Comparison of ENCODE assay signal across 30 mouse cellular contexts in genomic region chr13:104883566-104884249, GRCm38 (mm10). TPM values are rescaled to one million over a fixed set of nuclear protein-coding genes. Genes with fewer than 3 reads are reported as not detected.
A peak's percentile ranks its signal among the peaks of the same experiment; 100 is the strongest.
DNase-seq lines count a peak whose midpoint lies in the region; ATAC-seq and TF ChIP-seq lines count a peak whose summit lies in the region.
"Had no signal": no experiment of that assay in that cellular context is flagged by ENCODE, and none has a peak within 500 bp of the region (broad histone marks: within the 10 kb centered on the region; RNA-seq: fewer than 3 reads in every experiment).

No protein-coding gene starts in this region.

- ATAC-seq in forebrain, embryonic 13.5 days: peak; percentile 75; the same call in 1 of the 2 replicates
- ATAC-seq in forebrain, postnatal 0 days: no peak
- no peak for ATAC-seq in kidney, embryonic 15.5 days (replicated peaks; ENCODE audit: low FRiP score)
- ATAC-seq in midbrain, embryonic 11.5 days (ENCODE audit: low FRiP score): no peak
- ATAC-seq: CD4-positive, CD25-positive, alpha-beta regulatory T cell, adult 4 months; hindbrain, embryonic 16.5 days; intestine, embryonic 16.5 days had no signal

- no peak for TF ChIP-seq POLR2A in brain, embryonic 14.5 days (IDR thresholded peaks at IDR 0.05; ENCODE audit: borderline replicate concordance, extremely low read depth, insufficient read depth, insufficient read length, poor library complexity, severe bottlenecking)

- no peak overlapping the region for H3K4me2 ChIP-seq in forebrain, embryonic 13.5 days
- no peak overlapping the region for H3K4me2 ChIP-seq in forebrain, postnatal 0 days (ENCODE audit: low read depth)
- 0 out of 2 replicates have a peak overlapping the region, but pooled peaks have one; percentile 12 for H3K4me2 ChIP-seq in kidney, embryonic 15.5 days
- H3K4me2 ChIP-seq in midbrain, embryonic 11.5 days: no peak overlapping the region
- H3K4me2 ChIP-seq: embryonic facial prominence, embryonic 15.5 days had no signal

- no peaks in the 10 kb centered on the region for H3K27me3 ChIP-seq in forebrain, embryonic 13.5 days
- H3K27me3 ChIP-seq in forebrain, postnatal 0 days (ENCODE audit: insufficient read depth, low read length): no peaks in the 10 kb centered on the region
- H3K27me3 ChIP-seq in kidney, embryonic 15.5 days: no peaks in the 10 kb centered on the region
- no peaks in the 10 kb centered on the region for H3K27me3 ChIP-seq in midbrain, embryonic 11.5 days (ENCODE audit: control insufficient read depth, insufficient read depth, low read length)
- no peaks in the 10 kb centered on the region for H3K27me3 ChIP-seq in midbrain, embryonic 10.5 days (ENCODE audit: low read depth, poor library complexity, severe bottlenecking)
- H3K27me3 ChIP-seq: embryonic facial prominence, embryonic 15.5 days had no signal

- H3K9me3 ChIP-seq in forebrain, embryonic 13.5 days (replicated peaks): no peaks in the 10 kb centered on the region
- H3K9me3 ChIP-seq in forebrain, postnatal 0 days (ENCODE audit: low read length): no peaks in the 10 kb centered on the region
- no peaks in the 10 kb centered on the region for H3K9me3 ChIP-seq in kidney, embryonic 15.5 days (replicated peaks)
- H3K9me3 ChIP-seq in midbrain, embryonic 11.5 days (ENCODE audit: control insufficient read depth, low read length): no peaks in the 10 kb centered on the region
- no peaks in the 10 kb centered on the region for H3K9me3 ChIP-seq in midbrain, embryonic 10.5 days (replicated peaks)
- H3K9me3 ChIP-seq: embryonic facial prominence, embryonic 15.5 days; megakaryocyte, embryonic 14.5 days had no signal

- no peak overlapping the region for H3K9ac ChIP-seq in forebrain, embryonic 13.5 days
- H3K9ac ChIP-seq in forebrain, postnatal 0 days: no peak overlapping the region
- no peak overlapping the region for H3K9ac ChIP-seq in kidney, embryonic 15.5 days
- H3K9ac ChIP-seq in midbrain, embryonic 11.5 days (ENCODE audit: low read length): no peak overlapping the region
- H3K9ac ChIP-seq: embryonic facial prominence, embryonic 15.5 days had no signal

- DNase-seq in forebrain, postnatal 0 days: no peak
- DNase-seq in kidney, postnatal 25 days: no peak
- peak; percentile 83 for DNase-seq in midbrain, embryonic 11.5 days (ENCODE audit: low spot score, missing footprints)
- DNase-seq in midbrain, embryonic 10.5 days (ENCODE audit: low spot score): no peak
- DNase-seq in brain, embryonic 14.5 days (ENCODE audit: low read depth): peak; percentile 68
- DNase-seq: adrenal gland, postnatal 36 days; cerebellum, adult 11 months; cerebellum, adult 9-11 months; gastrocnemius, postnatal 14 days; heart, adult 2 months; kidney, adult 9 months; layer of hippocampus, adult 9-11 months; lung, adult 2 months; lung, postnatal 36 days; retina, postnatal 1 day; right cerebral cortex, postnatal 25 days; spleen, adult 18-20 months had no signal

- H3K4me1 ChIP-seq in forebrain, embryonic 13.5 days: no peaks in the 10 kb centered on the region; the same call in 1 of the 2 replicates
- no peaks in the 10 kb centered on the region for H3K4me1 ChIP-seq in forebrain, postnatal 0 days (ENCODE audit: insufficient read depth)
- H3K4me1 ChIP-seq in kidney, embryonic 15.5 days: no peaks in the 10 kb centered on the region
- no peaks in the 10 kb centered on the region for H3K4me1 ChIP-seq in midbrain, embryonic 11.5 days (ENCODE audit: control insufficient read depth, insufficient read depth, low read length)
- 0 out of 2 replicates have a peak, but pooled peaks cover 4% of the 10 kb centered on the region for H3K4me1 ChIP-seq in midbrain, embryonic 10.5 days
- H3K4me1 ChIP-seq: embryonic facial prominence, embryonic 15.5 days; megakaryocyte, embryonic 14.5 days had no signal

- TF ChIP-seq CTCF in forebrain, postnatal 0 days (IDR thresholded peaks at IDR 0.05; ENCODE audit: low read depth): no peak
- no peak for TF ChIP-seq CTCF in brain, embryonic 14.5 days (IDR thresholded peaks at IDR 0.05; ENCODE audit: borderline replicate concordance, extremely low read depth, insufficient read depth, insufficient read length)

- H3K36me3 ChIP-seq in forebrain, embryonic 13.5 days (ENCODE audit: poor library complexity, severe bottlenecking): no peaks in the 10 kb centered on the region
- no peaks in the 10 kb centered on the region for H3K36me3 ChIP-seq in forebrain, postnatal 0 days (ENCODE audit: insufficient read depth)
- H3K36me3 ChIP-seq in kidney, embryonic 15.5 days: no peaks in the 10 kb centered on the region
- H3K36me3 ChIP-seq in midbrain, embryonic 11.5 days (ENCODE audit: control insufficient read depth, insufficient read depth, low read length): no peaks in the 10 kb centered on the region
- no peaks in the 10 kb centered on the region for H3K36me3 ChIP-seq in midbrain, embryonic 10.5 days
- H3K36me3 ChIP-seq: embryonic facial prominence, embryonic 15.5 days had no signal

- no peak overlapping the region for H3K27ac ChIP-seq in forebrain, embryonic 13.5 days
- no peak overlapping the region for H3K27ac ChIP-seq in forebrain, postnatal 0 days (ENCODE audit: low read depth, low read length)
- H3K27ac ChIP-seq in kidney, embryonic 15.5 days: no peak overlapping the region
- H3K27ac ChIP-seq in midbrain, embryonic 11.5 days (ENCODE audit: low read depth, low read length): no peak overlapping the region
- H3K27ac ChIP-seq in midbrain, embryonic 10.5 days (replicated peaks): no peak overlapping the region
- H3K27ac ChIP-seq: embryonic facial prominence, embryonic 15.5 days; heart, adult 2 months; left cerebral cortex, adult 2 months had no signal

- no peak overlapping the region for H3K4me3 ChIP-seq in forebrain, embryonic 13.5 days
- H3K4me3 ChIP-seq in forebrain, postnatal 0 days (ENCODE audit: low read depth, low read length): no peak overlapping the region
- no peak overlapping the region for H3K4me3 ChIP-seq in kidney, embryonic 15.5 days (replicated peaks)
- no peak overlapping the region for H3K4me3 ChIP-seq in midbrain, embryonic 11.5 days (ENCODE audit: low read depth, low read length)
- no peak overlapping the region for H3K4me3 ChIP-seq in midbrain, embryonic 10.5 days
- H3K4me3 ChIP-seq: embryonic facial prominence, embryonic 15.5 days; heart, adult 2 months; left cerebral cortex, adult 2 months; megakaryocyte, embryonic 14.5 days had no signal

- WGBS in forebrain, embryonic 13.5 days: 23% methylated on average over 7 of the region's 16 CpGs
- 24% methylated on average over 16 of the region's 16 CpGs for WGBS in forebrain, postnatal 0 days
- WGBS in kidney, embryonic 15.5 days: 26% methylated on average over 16 of the region's 16 CpGs
- 34% methylated on average over 16 of the region's 16 CpGs for WGBS in midbrain, embryonic 11.5 days
- 45% methylated on average over 8 of the region's 16 CpGs for WGBS in midbrain, embryonic 10.5 days

RNA-seq across cellular contexts. Expression of gene Shisal2b, which starts 20.0 kb away (rescaled TPM):
- polyA plus RNA-seq in forebrain, embryonic 13.5 days (2015; fragmentation: Nextera tagmentation; extraction: Ambion mirVana): 0.30 and 0.38 TPM in 2 replicates
- 1.8 and 3.0 TPM in 2 replicates for total RNA-seq in forebrain, postnatal 0 days (2014; rRNA removed)
- 1.7 and 2.4 TPM in 2 replicates for polyA plus RNA-seq in forebrain, postnatal 0 days (2015; fragmentation: Nextera tagmentation; extraction: Ambion mirVana)
- 0.71 and 1.2 TPM in 2 replicates for polyA plus RNA-seq in kidney, embryonic 15.5 days (2015; fragmentation: Nextera tagmentation; extraction: Ambion mirVana)
- polyA plus RNA-seq in midbrain, embryonic 11.5 days (2014; fragmentation: Nextera tagmentation; extraction: Ambion mirVana): 0.37 and 0.70 TPM in 2 replicates
- polyA plus RNA-seq in midbrain, embryonic 10.5 days (2016; fragmentation: Nextera tagmentation; extraction: Ambion mirVana): 0.37 and 0.73 TPM in 2 replicates
- polyA plus RNA-seq in brain, embryonic 14.5 days (2012; rRNA removed): 0.41 and 0.68 TPM in 2 replicates
- total RNA-seq: adrenal gland, adult 18-20 months; adrenal gland, postnatal 36 days; common myeloid progenitor, adult 5-6 weeks; gastrocnemius, postnatal 14 days; heart, adult 2 months; hematopoietic stem cell, adult 5-6 weeks; liver, adult 2 months had no signal
- polyA plus RNA-seq: heart, adult 2 months; heart, embryonic 16.5 days; liver, adult 2 months; lung, adult 2 months had no signal

Comparison
In these comparisons a context has a peak if more than half of its experiments do, and no peak if none do; other contexts are left out.
1. DNase-seq: peak in midbrain, embryonic 11.5 days (single experiment) and brain, embryonic 14.5 days (single experiment); none in forebrain, postnatal 0 days (single experiment), kidney, postnatal 25 days (0 of 2) and midbrain, embryonic 10.5 days (single experiment).